ENCODE assay signal across 9 mouse cellular contexts in genomic region chrX:49470287-49471054, GRCm38 (mm10). TPM values are rescaled to one million over a fixed set of nuclear protein-coding genes. Genes with fewer than 3 reads are reported as not detected.
DNase-seq lines count a peak whose midpoint lies in the region; ATAC-seq and TF ChIP-seq lines count a peak whose summit lies in the region.
"Had no signal": no experiment of that assay in that cellular context is flagged by ENCODE, and none has a peak within 500 bp of the region (broad histone marks: within the 10 kb centered on the region; RNA-seq: fewer than 3 reads in every experiment).

No protein-coding gene starts in this region.

- H3K27ac ChIP-seq in kidney, embryonic 16.5 days (ENCODE audit: low read length), result no peak overlapping the region
- no peak overlapping the region for H3K27ac ChIP-seq in embryonic facial prominence, embryonic 11.5 days (replicated peaks; ENCODE audit: low read depth, low read length)
- no peak overlapping the region for H3K27ac ChIP-seq in neural tube, embryonic 15.5 days (replicated peaks)
- no peak overlapping the region for H3K27ac ChIP-seq in cerebellum, adult 2 months (ENCODE audit: insufficient read depth, low read length)

- no peak overlapping the region for H3K9ac ChIP-seq in kidney, embryonic 16.5 days (replicated peaks; ENCODE audit: low read length)
- H3K9ac ChIP-seq in embryonic facial prominence, embryonic 11.5 days (replicated peaks; ENCODE audit: low read length), result peak overlapping the region; percentile 18; the same call in 1 of the 2 replicates
- peak overlapping the region; percentile 28; the same call in 1 of the 2 replicates for H3K9ac ChIP-seq in neural tube, embryonic 15.5 days (replicated peaks)

- peaks cover 9% of the 10 kb centered on the region; the same call in 1 of the 2 replicates for H3K27me3 ChIP-seq in kidney, embryonic 16.5 days (ENCODE audit: insufficient read depth, low read length)
- no peaks in the 10 kb centered on the region for H3K27me3 ChIP-seq in embryonic facial prominence, embryonic 11.5 days (ENCODE audit: control insufficient read depth, insufficient read depth, low read length)
- no peaks in the 10 kb centered on the region for H3K27me3 ChIP-seq in neural tube, embryonic 15.5 days (replicated peaks)
- H3K27me3 ChIP-seq in cerebellum, adult 2 months (ENCODE audit: control insufficient read depth, insufficient read depth, low read length), result no peaks in the 10 kb centered on the region

- DNase-seq in kidney, adult 8-10 months, result no peak
- peak; percentile 16 for DNase-seq in embryonic facial prominence, embryonic 11.5 days (ENCODE audit: low spot score)
- peak; percentile 9 to 28 for DNase-seq in kidney, postnatal 4 days
- no peak for DNase-seq in adipocyte (ENCODE audit: low spot score)
- DNase-seq in left cerebral cortex, postnatal 14 days (ENCODE audit: low spot score in 2 of 2), result no peak
- DNase-seq in cerebellum, adult 2 months, result no peak
- DNase-seq: lung, postnatal 4 days had no signal

- no peaks in the 10 kb centered on the region for H3K4me1 ChIP-seq in kidney, embryonic 16.5 days (ENCODE audit: insufficient read depth, low read length)
- H3K4me1 ChIP-seq in embryonic facial prominence, embryonic 11.5 days (ENCODE audit: control insufficient read depth, insufficient read depth, low read length), result no peaks in the 10 kb centered on the region
- peaks cover 2% of the 10 kb centered on the region; the same call in 1 of the 2 replicates for H3K4me1 ChIP-seq in neural tube, embryonic 15.5 days
- H3K4me1 ChIP-seq in cerebellum, adult 2 months (ENCODE audit: control insufficient read depth, insufficient read depth, low read length), result no peaks in the 10 kb centered on the region

- intact Hi-C loops in left cerebral cortex, postnatal 14 days (cut with DNase I), result no loop called here

- no peaks in the 10 kb centered on the region for H3K9me3 ChIP-seq in kidney, embryonic 16.5 days (ENCODE audit: low read length)
- no peaks in the 10 kb centered on the region for H3K9me3 ChIP-seq in embryonic facial prominence, embryonic 11.5 days (replicated peaks; ENCODE audit: control insufficient read depth, low read length)
- no peaks in the 10 kb centered on the region for H3K9me3 ChIP-seq in neural tube, embryonic 15.5 days (replicated peaks)

- peak overlapping the region; percentile 56 for H3K4me2 ChIP-seq in kidney, embryonic 16.5 days (replicated peaks; ENCODE audit: low read depth, low read length)
- peak overlapping the region; percentile 39 for H3K4me2 ChIP-seq in embryonic facial prominence, embryonic 11.5 days (ENCODE audit: low read depth, low read length)
- H3K4me2 ChIP-seq in neural tube, embryonic 15.5 days, result peak overlapping the region; percentile 62

- TF ChIP-seq CTCF in cerebellum, adult 2 months (IDR thresholded peaks at IDR 0.05; ENCODE audit: borderline replicate concordance, insufficient read depth, low read depth, low read length), result no peak

- ATAC-seq in kidney, embryonic 16.5 days (ENCODE audit: low FRiP score, low TSS enrichment), result peak; percentile 80
- peak; percentile 75 for ATAC-seq in embryonic facial prominence, embryonic 11.5 days (replicated peaks; ENCODE audit: insufficient number of reproducible peaks, low FRiP score, low TSS enrichment, low read depth)
- peak; percentile 86 for ATAC-seq in neural tube, embryonic 15.5 days (ENCODE audit: low FRiP score)

- no peaks in the 10 kb centered on the region for H3K36me3 ChIP-seq in kidney, embryonic 16.5 days (ENCODE audit: insufficient read depth, low read length)
- no peaks in the 10 kb centered on the region for H3K36me3 ChIP-seq in embryonic facial prominence, embryonic 11.5 days (replicated peaks; ENCODE audit: control insufficient read depth, insufficient read depth, low read depth, low read length)
- H3K36me3 ChIP-seq in neural tube, embryonic 15.5 days, result no peaks in the 10 kb centered on the region

- WGBS in kidney, embryonic 16.5 days, result 23% methylated on average over 34 of the region's 34 CpGs
- WGBS in embryonic facial prominence, embryonic 11.5 days, result 23% methylated on average over 31 of the region's 34 CpGs
- WGBS in neural tube, embryonic 15.5 days, result 17% methylated on average over 34 of the region's 34 CpGs
- 12% methylated on average over 34 of the region's 34 CpGs for WGBS in cerebellum, adult 2 months

- peak overlapping the region; percentile 38 for H3K4me3 ChIP-seq in kidney, embryonic 16.5 days (ENCODE audit: low read length)
- peak overlapping the region; percentile 29 for H3K4me3 ChIP-seq in embryonic facial prominence, embryonic 11.5 days (ENCODE audit: low read depth, low read length)
- H3K4me3 ChIP-seq in neural tube, embryonic 15.5 days (replicated peaks), result peak overlapping the region; percentile 39
- no peak overlapping the region for H3K4me3 ChIP-seq in cerebellum, adult 2 months (replicated peaks; ENCODE audit: insufficient read depth, low read depth, low read length)

- no peak for TF ChIP-seq POLR2A in cerebellum, adult 2 months (IDR thresholded peaks at IDR 0.05; ENCODE audit: borderline replicate concordance, insufficient read depth, low read length)

RNA-seq across cellular contexts. Expression of gene Arhgap36, which starts 6.7 kb away (rescaled TPM):
- 2.9 and 3.5 TPM in 2 replicates for polyA plus RNA-seq in kidney, embryonic 16.5 days (2015; fragmentation: Nextera tagmentation; extraction: Ambion mirVana)
- polyA plus RNA-seq in embryonic facial prominence, embryonic 11.5 days (2014; fragmentation: Nextera tagmentation; extraction: Ambion mirVana), result 2.2 and 3.0 TPM in 2 replicates
- polyA plus RNA-seq in neural tube, embryonic 15.5 days (2015; fragmentation: Nextera tagmentation; extraction: Ambion mirVana), result 9.8 and 13.8 TPM in 2 replicates
- total RNA-seq in left cerebral cortex, postnatal 14 days (2021), result 1 to 10 TPM; 2.0 to 2.4 TPM
- 6.3 and 8.3 TPM in 2 replicates for polyA plus RNA-seq in cerebellum, adult 2 months (2012; rRNA removed)

Comparison
In these comparisons a context has a peak if more than half of its experiments do, and no peak if none do; other contexts are left out.
1. DNase-seq: peak in embryonic facial prominence, embryonic 11.5 days (single experiment) and kidney, postnatal 4 days (2 of 2); none in kidney, adult 8-10 months (0 of 2), adipocyte (single experiment), left cerebral cortex, postnatal 14 days (0 of 2) and cerebellum, adult 2 months (0 of 2).
2. Peak in every context shown above with its lines, with median percentiles within 50 percentile points of each other: ATAC-seq and H3K4me2 ChIP-seq.